Mouse (Mus musculus): Measurements from ENCODE around the gene Ccdc136. TPM values are rescaled to one million over a fixed set of nuclear protein-coding genes. Genes with fewer than 3 reads are reported as not detected.
A peak's percentile ranks its signal among the peaks of the same experiment; 100 is the strongest.
"Not testable (repeated sequence)": the region's sequence is repeated elsewhere in the genome, so short reads cannot be mapped to it uniquely, and the experiment has no call there.

The Ccdc136 gene
- total RNA-seq, 2 experiments from 2014 or later = 66.9 to 74.2 TPM

- no peak overlapping the region for H3K27ac ChIP-seq
- no peak overlapping the region for H3K4me3 ChIP-seq
- TF ChIP-seq CTCF (conservative IDR thresholded peaks at IDR 0.05) = no peak
- no peak for DNase-seq (ENCODE audit: low spot score in 2 of 2)
Measured at GRCm38 (mm10) chr6:29377386-29377785, 18.7 kb upstream of the Ccdc136 start.

GRCm38 (mm10) chr6:29378678-29379077, 17.4 kb upstream of the Ccdc136 start:
- no peak for TF ChIP-seq CTCF (conservative IDR thresholded peaks at IDR 0.05)
- DNase-seq (ENCODE audit: low spot score in 2 of 2) = no peak
- H3K27ac ChIP-seq = no peak overlapping the region

GRCm38 (mm10) chr6:29379954-29380353, 16.2 kb upstream of the Ccdc136 start:
- Histone ChIP-seq H3K27ac (no peak overlapping the region), H3K4me3 (no peak overlapping the region)
- DNase-seq (ENCODE audit: low spot score in 2 of 2) = no peak
- no peak for TF ChIP-seq CTCF (conservative IDR thresholded peaks at IDR 0.05)

More at GRCm38 (mm10) chr6:29378678-29379077, 17.4 kb upstream of the Ccdc136 start:
- no peak overlapping the region for H3K4me3 ChIP-seq

- H3K4me3 ChIP-seq = no peak overlapping the region
- no peak for TF ChIP-seq CTCF (conservative IDR thresholded peaks at IDR 0.05)
- DNase-seq (ENCODE audit: low spot score in 2 of 2) = no peak
Measured at GRCm38 (mm10) chr6:29382442-29382841, 13.7 kb upstream of the Ccdc136 start.

GRCm38 (mm10) chr6:29388052-29388518, 8.0 kb upstream of the Ccdc136 start, which contains the start of gene Opn1sw:
Gene Opn1sw (minus strand): TSS chr6:29388468.
- Histone ChIP-seq H3K4me3 (no peak within 1 kb of the TSS), H3K27ac (no peak within 1 kb of the TSS)
- TF ChIP-seq CTCF (conservative IDR thresholded peaks at IDR 0.05) = no peak
- DNase-seq (ENCODE audit: low spot score in 2 of 2) = no peak

More at GRCm38 (mm10) chr6:29382442-29382841, 13.7 kb upstream of the Ccdc136 start:
- no peak overlapping the region for H3K27ac ChIP-seq

GRCm38 (mm10) chr6:29388606-29389080, 7.5 kb upstream of the Ccdc136 start:
- H3K27ac ChIP-seq = no peak overlapping the region
- TF ChIP-seq CTCF (conservative IDR thresholded peaks at IDR 0.05) = no peak
- DNase-seq (ENCODE audit: low spot score in 2 of 2) = peak; percentile 71 to 82
- no peak overlapping the region for H3K4me3 ChIP-seq

- DNase-seq (ENCODE audit: low spot score in 2 of 2) = no peak
- Histone ChIP-seq H3K27ac (no peak overlapping the region), H3K4me3 (no peak overlapping the region)
- TF ChIP-seq CTCF (conservative IDR thresholded peaks at IDR 0.05) = no peak
Measured at GRCm38 (mm10) chr6:29389425-29389824, 6.7 kb upstream of the Ccdc136 start.

GRCm38 (mm10) chr6:29390500-29390899, 5.6 kb upstream of the Ccdc136 start:
- not testable (repeated sequence) for H3K27ac ChIP-seq; H3K4me3 ChIP-seq; DNase-seq (ENCODE audit: low spot score in 2 of 2)

GRCm38 (mm10) chr6:29391241-29391640, 4.9 kb upstream of the Ccdc136 start:
- H3K27ac ChIP-seq; DNase-seq (ENCODE audit: low spot score in 2 of 2); H3K4me3 ChIP-seq: not testable (repeated sequence)

GRCm38 (mm10) chr6:29391802-29392201, 4.3 kb upstream of the Ccdc136 start:
- peak; percentile 79 for TF ChIP-seq CTCF (conservative IDR thresholded peaks at IDR 0.05)
- Histone ChIP-seq H3K4me3 (no peak overlapping the region), H3K27ac (no peak overlapping the region)
- peak in 1 of 2 experiments; percentile 12 for DNase-seq (ENCODE audit: low spot score in 2 of 2)

GRCm38 (mm10) chr6:29394286-29394685, 1.8 kb upstream of the Ccdc136 start:
- H3K27ac ChIP-seq = no peak overlapping the region
- H3K4me3 ChIP-seq = no peak overlapping the region
- no peak for TF ChIP-seq CTCF (conservative IDR thresholded peaks at IDR 0.05)
- no peak for DNase-seq (ENCODE audit: low spot score in 2 of 2)

- DNase-seq (ENCODE audit: low spot score in 2 of 2) = peak in 1 of 2 experiments; percentile 8
- TF ChIP-seq CTCF (conservative IDR thresholded peaks at IDR 0.05) = no peak
- peak overlapping the region; percentile 85 for H3K27ac ChIP-seq
Measured at GRCm38 (mm10) chr6:29396714-29397540, 818 bp downstream of the Ccdc136 start.

GRCm38 (mm10) chr6:29397575-29397974, 1.5 kb downstream of the Ccdc136 start:
- Histone ChIP-seq H3K4me3 (peak overlapping the region; percentile 70), H3K27ac (peak overlapping the region; percentile 85; the same call in 1 of the 2 replicates)
- TF ChIP-seq CTCF (conservative IDR thresholded peaks at IDR 0.05) = no peak
- DNase-seq (ENCODE audit: low spot score in 2 of 2) = peak; percentile 33 to 39

More at GRCm38 (mm10) chr6:29396714-29397540, 818 bp downstream of the Ccdc136 start:
- peak overlapping the region; percentile 70 for H3K4me3 ChIP-seq

All from layer of hippocampus, adult 2 months (tissue).